Mouse (Mus musculus) right cerebral cortex, postnatal 14 days (tissue): ENCODE results near the gene Slc2a2.
"Not testable (repeated sequence)": the region's sequence is repeated elsewhere in the genome, so short reads cannot be mapped to it uniquely, and the experiment has no call there.

ENCODE experiments used
- DNase-seq: peaks from one replicate; pipeline ENCODE4 v3.0.0; 2022

Slc2a2 gene

DNA sequence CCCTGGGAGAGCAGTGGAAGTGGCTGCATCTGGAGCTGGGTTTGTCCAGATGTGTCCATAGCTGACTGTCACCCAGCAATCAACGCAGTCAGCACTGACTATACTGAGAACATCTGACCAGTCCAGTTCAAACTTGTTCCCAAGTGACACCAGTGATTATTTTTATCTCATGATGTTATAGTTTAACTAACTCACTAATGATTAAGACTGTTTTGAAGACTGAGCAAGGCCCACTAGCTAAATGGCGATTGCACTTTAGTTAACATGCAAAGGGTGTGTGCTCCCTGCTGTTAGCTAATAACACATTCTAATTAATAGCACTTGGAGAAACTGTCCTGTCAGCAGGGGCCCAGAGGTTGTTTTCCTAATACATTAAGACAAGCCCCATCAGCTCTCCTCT, 39.3 kb downstream of the Slc2a2 start:
- no peak for DNase-seq

DNA sequence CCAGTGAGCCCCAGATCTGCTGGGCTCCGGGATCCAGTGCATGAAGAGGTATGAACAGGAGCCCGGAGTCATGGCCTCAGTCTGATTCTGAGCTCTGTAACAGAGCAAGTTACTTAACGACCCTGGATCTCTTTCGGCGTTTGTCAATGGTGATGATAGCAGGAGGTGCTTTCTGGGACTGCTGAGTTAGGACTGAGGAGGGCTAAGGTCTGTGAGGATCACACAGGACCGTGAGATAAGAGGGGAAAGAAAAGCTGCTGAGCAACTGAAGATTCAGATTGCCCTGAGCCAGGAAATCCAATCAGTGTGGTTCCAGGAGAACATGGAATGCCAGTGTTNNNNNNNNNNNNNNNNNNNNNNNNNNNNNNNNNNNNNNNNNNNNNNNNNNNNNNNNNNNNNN, 42.6 kb downstream of the Slc2a2 start:
- DNase-seq, result no peak

DNA sequence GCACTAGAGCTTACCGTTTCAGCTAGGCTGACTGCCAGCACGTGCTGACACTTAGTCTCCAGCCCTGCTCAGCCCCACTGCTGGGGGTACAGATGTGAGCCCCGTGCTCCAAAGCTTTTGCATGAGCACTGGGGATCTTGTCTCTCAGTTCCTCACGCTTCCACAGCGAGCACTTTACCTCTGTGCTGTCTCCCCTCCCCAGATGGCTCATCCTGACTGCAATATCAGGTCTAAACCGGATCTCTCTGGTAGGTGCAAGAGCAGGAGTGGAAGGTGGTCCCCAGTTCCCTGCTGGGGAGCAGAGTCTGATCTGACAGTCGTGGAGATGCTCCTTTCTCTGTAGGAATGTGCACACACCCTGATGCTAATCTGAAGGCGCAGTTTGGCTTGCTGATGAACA, 45.5 kb downstream of the Slc2a2 start:
- no peak for DNase-seq

- DNase-seq, result peak; percentile 70
Measured at GRCm38 (mm10) chr3:28745835-28746483, 48.3 kb downstream of the Slc2a2 start.

- DNase-seq, result no peak
Measured at GRCm38 (mm10) chr3:28748151-28748550, 50.4 kb downstream of the Slc2a2 start.

DNA sequence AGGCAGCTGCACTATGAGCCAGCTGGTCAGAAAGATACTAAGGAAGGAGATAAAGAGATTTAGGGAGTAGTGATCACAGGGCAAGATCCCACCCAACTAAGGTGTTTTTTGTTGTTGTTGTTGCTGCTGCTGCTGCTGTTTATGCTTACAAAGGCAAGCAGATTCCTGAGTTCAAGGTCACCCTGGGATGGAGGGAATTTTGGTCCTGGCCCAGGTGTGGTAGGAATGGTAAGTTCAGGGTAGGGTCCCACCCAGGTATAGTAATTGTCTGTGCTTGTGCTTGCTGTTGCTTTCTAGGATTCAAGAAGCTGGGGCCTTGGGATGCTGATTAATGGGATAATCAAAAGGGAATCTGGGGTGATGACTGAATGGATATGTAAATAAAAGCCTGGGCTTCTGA, 51.3 kb downstream of the Slc2a2 start:
- DNase-seq, result no peak

DNA sequence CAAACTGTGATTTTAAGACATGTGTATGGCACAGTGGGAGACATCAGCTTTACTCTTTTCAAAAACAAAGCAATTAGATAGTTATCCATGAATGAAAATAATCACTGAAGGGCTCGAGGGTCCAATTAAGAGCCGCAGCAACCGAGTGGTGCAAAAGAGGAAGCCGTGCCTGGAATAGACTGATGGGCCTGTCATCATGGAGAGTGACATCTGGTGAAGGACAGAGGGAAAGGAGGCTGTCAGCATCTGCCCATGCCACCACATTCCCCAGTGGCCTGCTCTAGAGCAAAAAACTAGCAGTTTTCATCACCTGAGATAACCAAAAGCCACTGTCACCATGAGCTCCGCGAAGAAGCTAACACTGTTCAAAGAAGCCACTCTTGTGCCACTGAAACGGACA, 57.8 kb downstream of the Slc2a2 start:
- DNase-seq, result no peak

GRCm38 (mm10) chr3:28761225-28761789, 63.6 kb downstream of the Slc2a2 start:
- DNase-seq, result no peak

DNA sequence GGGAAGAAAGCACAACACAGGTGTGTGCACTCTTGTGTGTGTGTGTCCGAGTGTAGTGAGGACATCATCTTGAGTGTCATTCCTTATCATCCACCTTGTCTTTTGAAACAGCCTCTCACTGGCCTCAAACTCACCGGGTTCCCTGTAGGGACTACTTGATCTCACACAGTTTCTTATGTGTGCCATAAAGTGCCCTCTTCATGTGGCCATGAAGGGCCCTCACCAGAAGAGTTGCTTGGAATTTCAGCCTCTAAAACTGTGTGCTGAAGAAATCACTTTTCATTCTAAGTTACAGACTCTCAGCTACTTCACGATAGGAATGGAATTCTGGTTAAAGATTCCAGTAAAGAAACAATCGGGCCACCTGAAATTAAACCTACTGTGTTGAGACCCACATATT, 69.2 kb downstream of the Slc2a2 start:
- no peak for DNase-seq

DNA sequence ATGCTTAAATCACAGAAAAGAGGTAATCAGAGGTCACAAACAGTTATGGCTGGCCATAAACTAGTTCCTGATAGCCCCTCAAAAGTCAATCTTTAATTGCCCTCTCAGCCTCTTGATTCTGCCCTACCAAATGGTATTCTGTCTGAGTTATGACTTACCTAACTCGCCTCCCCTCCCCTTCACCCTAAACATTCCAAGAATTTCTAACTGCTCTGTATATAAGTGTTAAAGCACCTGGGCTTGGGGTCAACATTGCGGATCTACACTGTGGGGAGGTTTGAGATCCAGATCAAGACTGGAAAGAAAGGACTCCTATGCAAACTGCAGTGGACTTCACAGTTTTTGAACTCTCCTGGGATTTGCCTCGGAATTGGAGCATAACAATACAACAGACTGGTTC, 70.5 kb downstream of the Slc2a2 start:
- no peak for DNase-seq

- DNase-seq, result not testable (repeated sequence)
Measured at GRCm38 (mm10) chr3:28772919-28773318, 75.2 kb downstream of the Slc2a2 start.

DNA sequence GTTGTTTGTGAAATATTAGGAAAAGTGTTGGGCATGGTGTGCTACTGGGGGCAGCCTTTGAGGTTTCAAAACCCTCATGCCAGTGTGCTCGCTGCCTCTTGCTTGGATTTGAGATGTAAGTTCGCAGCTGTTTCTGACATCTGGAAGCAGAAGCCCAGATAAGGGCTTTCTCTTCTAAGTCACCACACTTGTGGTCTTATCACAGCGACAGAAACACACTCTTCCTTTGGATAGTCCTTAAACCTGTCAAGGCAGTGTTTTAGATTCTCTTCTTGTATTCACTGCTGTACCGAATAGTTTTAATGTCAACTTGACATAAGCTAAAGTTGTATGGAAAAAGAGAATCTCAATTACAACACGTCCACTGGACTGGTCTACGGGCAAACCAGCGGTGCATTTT, 77.7 kb downstream of the Slc2a2 start:
- DNase-seq, result no peak

GRCm38 (mm10) chr3:28775958-28776357, 78.3 kb downstream of the Slc2a2 start:
- DNase-seq, result no peak

DNA sequence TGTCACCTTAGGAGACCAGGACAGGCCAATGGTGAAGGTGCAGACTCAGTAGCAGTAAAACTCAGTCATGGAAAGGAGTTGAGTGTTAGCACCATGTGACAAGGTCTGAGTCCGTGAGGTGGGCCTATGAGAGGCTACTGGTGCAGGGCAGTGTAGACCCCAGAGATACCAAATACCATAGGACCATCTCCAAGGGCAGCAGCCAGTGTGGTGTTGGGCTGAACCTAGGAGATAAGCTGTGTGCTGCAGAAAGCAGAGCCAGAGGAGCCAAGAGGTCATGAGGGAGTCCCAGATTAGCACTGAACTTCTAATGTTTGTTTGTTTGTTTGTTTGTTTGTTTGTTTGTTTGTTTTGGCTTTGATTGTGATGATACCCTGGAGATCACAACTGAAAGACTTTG, 78.8 kb downstream of the Slc2a2 start:
- DNase-seq, result no peak

GRCm38 (mm10) chr3:28780511-28780910, 82.8 kb downstream of the Slc2a2 start:
- no peak for DNase-seq
